Mouse (Mus musculus): ENCODE measurements at regions not wholly inside any gene's neighbourhood (a gene's known extent, or its start where the extent isn't known, plus 50 kb on each side); places are given as distances from the start of the nearest gene placed in this dataset.

- TF ChIP-seq CTCF (IDR thresholded peaks at IDR 0.05; ENCODE audit: control insufficient read depth, insufficient read depth, insufficient read length) (no peak), MYOD1 (IDR thresholded peaks at IDR 0.05; ENCODE audit: control insufficient read depth, insufficient read length, low read depth) (no peak)
Observed at GRCm38 (mm10) chr13:47818924-47819564, 442.0 kb upstream of the Id4 start.

All from C2C12 (cell line).